Mouse (Mus musculus): ENCODE results near the gene 5430419D17Rik. TPM values are rescaled to one million over a fixed set of nuclear protein-coding genes. Genes with fewer than 3 reads are reported as not detected.

5430419D17Rik gene
- total and polyA plus RNA-seq, 3 experiments: not detected

- Histone ChIP-seq H3K27ac (ENCODE audit: control insufficient read depth, low read depth, low read length) (no peak overlapping the region), H3K4me3 (ENCODE audit: control insufficient read depth in 1 of 2, insufficient read depth in 1 of 2, low read depth in 2 of 2, low read length in 2 of 2) (no peak overlapping the region), H3K9ac (ENCODE audit: control insufficient read depth, low read depth, low read length, poor library complexity, severe bottlenecking) (no peak overlapping the region), H3K4me1 (ENCODE audit: control insufficient read depth in 1 of 2, insufficient read depth in 2 of 2, low read length in 2 of 2) (no peaks in the 10 kb centered on the region), H3K9me3 (replicated peaks; ENCODE audit: insufficient read depth, low read length) (no peaks in the 10 kb centered on the region), H3K36me3 (ENCODE audit: control insufficient read depth in 1 of 2, insufficient read depth in 2 of 2, low read length in 2 of 2) (no peaks in the 10 kb centered on the region), H3K27me3 (ENCODE audit: control insufficient read depth in 1 of 2, insufficient read depth in 2 of 2, low read length in 2 of 2) (no peaks in the 10 kb centered on the region), H3K79me2 (ENCODE audit: control insufficient read depth, insufficient read depth, low read length, poor library complexity) (no peaks in the 10 kb centered on the region)
- TF ChIP-seq RCOR1 (IDR thresholded peaks at IDR 0.05; ENCODE audit: low read depth, low read length): no peak
- TF ChIP-seq CHD1 (IDR thresholded peaks at IDR 0.05; ENCODE audit: low read depth, low read length): no peak
- no peak for TF ChIP-seq POLR2A (IDR thresholded peaks at IDR 0.05; ENCODE audit: control insufficient read depth in 1 of 2, insufficient read depth in 1 of 2, low read depth in 1 of 2, low read length in 2 of 2, poor library complexity in 1 of 2)
- no peak for TF ChIP-seq TAL1 (IDR thresholded peaks at IDR 0.05; ENCODE audit: low read length)
- no peak for TF ChIP-seq E2F4 (IDR thresholded peaks at IDR 0.05; ENCODE audit: borderline replicate concordance, low read depth, low read length)
- TF ChIP-seq ZMIZ1 (IDR thresholded peaks at IDR 0.05; ENCODE audit: low read depth, low read length): no peak
- TF ChIP-seq POLR2AphosphoS2 (IDR thresholded peaks at IDR 0.05; ENCODE audit: low read length): no peak
- no peak for TF ChIP-seq TBP (IDR thresholded peaks at IDR 0.05; ENCODE audit: low read depth, low read length)
- TF ChIP-seq MAX (IDR thresholded peaks at IDR 0.05; ENCODE audit: low read length): no peak
- no peak for TF ChIP-seq MAFK (IDR thresholded peaks at IDR 0.05; ENCODE audit: borderline replicate concordance, low read depth, low read length)
- TF ChIP-seq UBTF (IDR thresholded peaks at IDR 0.05; ENCODE audit: borderline replicate concordance, insufficient read depth, low read depth, low read length): no peak
- TF ChIP-seq POLR2AphosphoS5 (IDR thresholded peaks at IDR 0.05; ENCODE audit: borderline replicate concordance, low read depth, low read length): no peak
- no peak for TF ChIP-seq KAT2A (conservative IDR thresholded peaks at IDR 0.05; ENCODE audit: low read depth, low read length)
- TF ChIP-seq GATA1 (IDR thresholded peaks at IDR 0.05; ENCODE audit: low read depth, low read length): no peak
- no peak for TF ChIP-seq MYB (IDR thresholded peaks at IDR 0.05; ENCODE audit: low read depth, low read length)
- TF ChIP-seq CTCF (IDR thresholded peaks at IDR 0.05 in 2 of 3, conservative IDR thresholded peaks at IDR 0.05 in 1 of 3; ENCODE audit: control insufficient read depth in 1 of 3, insufficient read depth in 1 of 3, low read depth in 2 of 3, low read length in 3 of 3, poor library complexity in 1 of 3, severe bottlenecking in 1 of 3): no peak
- no peak for DNase-seq (ENCODE audit: low read depth, low spot score)
Observed at GRCm38 (mm10) chr7:131133181-131133580, 41.0 kb upstream of the 5430419D17Rik start.

- H3K9ac ChIP-seq (ENCODE audit: control insufficient read depth, low read depth, low read length, poor library complexity, severe bottlenecking): no peak within 1 kb of the TSS
- no peaks in the 10 kb centered on the region for H3K4me1 ChIP-seq (ENCODE audit: control insufficient read depth in 1 of 2, insufficient read depth in 2 of 2, low read length in 2 of 2)
- TF ChIP-seq GABPA (IDR thresholded peaks at IDR 0.05; ENCODE audit: low read depth, low read length): no peak
- no peak for TF ChIP-seq ZC3H11A (IDR thresholded peaks at IDR 0.05; ENCODE audit: low read depth, low read length)
- TF ChIP-seq E2F4 (IDR thresholded peaks at IDR 0.05; ENCODE audit: borderline replicate concordance, low read depth, low read length): no peak
- TF ChIP-seq USF2 (IDR thresholded peaks at IDR 0.05; ENCODE audit: borderline replicate concordance in 1 of 2, insufficient read depth in 1 of 2, low read depth in 1 of 2, low read length in 2 of 2): no peak
- no peak for TF ChIP-seq CHD1 (IDR thresholded peaks at IDR 0.05; ENCODE audit: low read depth, low read length)
- no peak for TF ChIP-seq ELF1 (IDR thresholded peaks at IDR 0.05; ENCODE audit: low read depth, low read length)
- no peak for TF ChIP-seq CTCF (IDR thresholded peaks at IDR 0.05 in 2 of 3, conservative IDR thresholded peaks at IDR 0.05 in 1 of 3; ENCODE audit: control insufficient read depth in 1 of 3, insufficient read depth in 1 of 3, low read depth in 2 of 3, low read length in 3 of 3, poor library complexity in 1 of 3, severe bottlenecking in 1 of 3)
- TF ChIP-seq JUND (IDR thresholded peaks at IDR 0.05; ENCODE audit: low read depth, low read length): no peak
- TF ChIP-seq NELFE (IDR thresholded peaks at IDR 0.05; ENCODE audit: low read depth, low read length): no peak
- no peaks in the 10 kb centered on the region for H3K79me2 ChIP-seq (ENCODE audit: control insufficient read depth, insufficient read depth, low read length, poor library complexity)
- no peaks in the 10 kb centered on the region for H3K27me3 ChIP-seq (ENCODE audit: control insufficient read depth in 1 of 2, insufficient read depth in 2 of 2, low read length in 2 of 2)
- no peak within 1 kb of the TSS for H3K27ac ChIP-seq (ENCODE audit: control insufficient read depth, low read depth, low read length)
- no peaks in the 10 kb centered on the region for H3K9me3 ChIP-seq (replicated peaks; ENCODE audit: insufficient read depth, low read length)
- H3K36me3 ChIP-seq (ENCODE audit: control insufficient read depth in 1 of 2, insufficient read depth in 2 of 2, low read length in 2 of 2): no peaks in the 10 kb centered on the region
- DNase-seq (ENCODE audit: low read depth, low spot score): no peak
- no peak within 1 kb of the TSS for H3K4me3 ChIP-seq (ENCODE audit: control insufficient read depth in 1 of 2, insufficient read depth in 1 of 2, low read depth in 2 of 2, low read length in 2 of 2)
Observed at GRCm38 (mm10) chr7:131146214-131146613, 28.0 kb upstream of the 5430419D17Rik start, which contains the start of gene 4933402N03Rik. 4933402N03Rik (minus strand) TSS chr7:131146314.

Measured in MEL (cell line).